Mouse (Mus musculus): Measurements from ENCODE around the gene Rabepk. TPM values are rescaled to one million over a fixed set of nuclear protein-coding genes. Genes with fewer than 3 reads are reported as not detected.

The Rabepk gene
- 7.7 TPM for polyA plus RNA-seq (2014; fragmentation: Illumina TruSeq; extraction: RNeasy Lipid Tissue Mini Kit (QIAGEN cat#74804))

DNA sequence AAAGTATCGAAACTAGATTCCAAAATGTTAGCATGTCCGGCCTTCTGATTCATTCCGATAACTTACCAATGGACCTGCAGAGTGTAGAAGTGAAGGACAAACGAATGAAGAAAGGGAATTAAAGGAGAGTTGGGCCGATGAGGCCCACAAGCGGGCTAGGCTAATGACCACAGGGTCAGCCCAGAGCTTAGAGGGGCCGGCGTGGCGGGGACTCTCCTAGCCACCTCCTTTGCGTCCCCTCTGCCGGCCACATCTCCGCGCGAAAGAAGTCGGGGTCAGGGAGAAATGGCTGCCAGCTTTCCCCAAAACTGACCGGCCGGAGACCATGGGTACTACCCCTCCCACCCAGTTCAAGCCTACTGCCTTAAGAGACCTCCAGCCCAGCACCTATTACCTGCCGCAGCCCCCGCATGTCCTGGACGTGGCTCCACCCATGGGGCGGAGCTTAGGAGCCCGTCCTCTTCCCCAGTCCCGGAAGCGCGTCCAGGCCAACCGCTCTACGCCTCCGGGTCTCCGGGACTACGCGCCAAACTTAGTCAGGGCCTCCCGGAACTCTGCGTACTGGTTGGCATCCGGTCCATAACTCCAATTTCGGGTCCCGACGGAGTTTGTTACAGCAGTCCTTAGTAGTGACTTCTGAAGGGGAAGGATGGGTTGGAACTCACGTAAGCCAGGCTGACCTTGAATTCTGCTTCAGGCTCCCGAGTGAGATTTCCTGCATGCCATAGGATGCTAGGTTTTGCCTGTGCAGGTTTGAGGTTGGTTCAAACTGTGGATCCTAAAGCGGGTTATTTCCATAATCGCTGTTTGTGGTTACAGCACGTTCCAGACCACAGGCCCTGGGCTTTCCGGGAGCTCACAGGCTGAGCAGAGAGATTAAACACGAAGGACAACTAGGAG is at the start of gene Rabepk:
Gene Rabepk (minus strand): TSS at position 556 of the 900 bp plus-strand sequence.

DNA sequence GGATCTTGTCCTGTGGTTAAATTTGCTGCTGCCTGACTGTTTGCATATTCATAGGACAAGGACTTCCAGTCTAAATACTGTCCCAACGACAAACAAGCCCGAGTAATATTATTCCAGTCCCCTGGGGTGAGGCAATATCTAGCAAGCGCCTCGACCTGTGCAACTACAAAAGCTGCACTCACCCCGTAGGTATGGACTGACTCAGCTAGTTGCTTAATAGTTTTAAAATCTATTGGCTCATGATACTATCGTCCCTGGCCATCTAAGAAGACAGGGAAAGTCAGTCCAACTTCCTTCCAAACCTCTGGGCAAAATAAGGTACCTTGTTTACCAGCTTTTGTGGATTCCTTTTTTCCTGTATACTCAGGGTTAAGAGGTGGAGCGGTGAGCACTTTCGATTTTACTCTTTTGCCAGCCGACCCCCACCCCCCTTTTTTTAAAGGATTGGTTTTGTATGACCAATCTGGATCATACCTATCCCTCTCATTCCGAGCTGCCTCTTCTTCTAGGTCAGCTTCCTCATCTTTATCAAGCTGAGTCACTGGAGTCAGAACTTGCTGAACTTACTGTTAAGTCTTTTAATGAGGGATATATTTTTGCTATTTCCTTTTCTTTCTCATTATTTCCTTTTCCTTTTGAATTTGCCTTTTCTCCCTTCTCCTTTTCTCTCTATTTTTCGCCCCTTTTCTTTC is 33.2 kb upstream of the Rabepk start, which contains the start of gene Gm34653:
Gene Gm34653 (plus strand): TSS at position 242 of the 692 bp plus-strand sequence.

DNA sequence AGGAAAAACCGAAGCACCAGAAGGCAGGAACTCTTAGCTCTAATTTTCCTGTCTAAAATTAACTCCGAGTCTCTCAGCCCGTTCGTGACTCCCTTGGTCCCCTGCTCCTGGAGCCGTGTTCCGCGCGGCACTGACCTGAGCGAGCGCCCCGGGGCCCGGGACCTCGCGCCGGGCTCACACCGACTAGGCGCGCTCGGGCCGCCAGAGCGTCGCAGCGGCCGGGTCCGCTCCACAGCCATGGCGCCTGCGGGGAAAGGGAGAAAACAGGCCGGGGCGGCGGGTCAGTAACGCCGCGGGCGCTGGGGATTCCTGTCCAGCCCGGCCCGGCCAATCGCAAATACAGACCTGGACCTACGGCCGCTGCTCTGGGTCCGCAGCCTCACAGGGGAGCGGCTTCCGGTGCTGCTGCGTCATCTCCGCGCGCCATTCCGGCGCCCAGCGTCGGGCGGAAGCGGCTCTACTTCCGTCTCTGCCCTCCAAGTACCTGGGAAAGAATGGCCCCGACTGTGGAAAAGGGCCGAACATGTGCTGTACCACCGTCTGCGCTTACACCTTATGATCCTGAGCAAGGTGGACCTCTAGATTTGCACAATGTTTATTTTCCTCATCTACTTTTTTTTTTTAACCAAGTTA is 26.2 kb upstream of the Rabepk start, which contains the start of gene Fbxw2:
Gene Fbxw2 (minus strand): TSS at position 485 of the 633 bp plus-strand sequence.

GRCm38 (mm10) chr2:34771368-34772226 is 28.1 kb downstream of the Rabepk start, which contains the start of gene Hspa5:
Gene Hspa5 (plus strand): TSS chr2:34771970.

GRCm38 (mm10) chr2:34754551-34755358 is 45.0 kb downstream of the Rabepk start, which contains the start of gene Gapvd1:
Gene Gapvd1 (minus strand): TSS chr2:34755232.

Other genes with a start within 250 kb of the Rabepk start
- gene Gapvd1, start 44.7 kb downstream of the Rabepk start, polyA plus RNA-seq (2014; fragmentation: Illumina TruSeq; extraction: RNeasy Lipid Tissue Mini Kit (QIAGEN cat#74804)) = 67.2 TPM
- gene Hspa5, start 27.9 kb downstream of the Rabepk start, polyA plus RNA-seq (2014; fragmentation: Illumina TruSeq; extraction: RNeasy Lipid Tissue Mini Kit (QIAGEN cat#74804)) = 2,007 TPM
- 119 TPM for gene Fbxw2, start 26.4 kb upstream of the Rabepk start, polyA plus RNA-seq (2014; fragmentation: Illumina TruSeq; extraction: RNeasy Lipid Tissue Mini Kit (QIAGEN cat#74804))
- gene Gm34653, start 33.1 kb upstream of the Rabepk start, polyA plus RNA-seq (2014; fragmentation: Illumina TruSeq; extraction: RNeasy Lipid Tissue Mini Kit (QIAGEN cat#74804)) = not detected
- 2.4 TPM for gene Cutal, start 74.5 kb upstream of the Rabepk start, polyA plus RNA-seq (2014; fragmentation: Illumina TruSeq; extraction: RNeasy Lipid Tissue Mini Kit (QIAGEN cat#74804))
- gene Psmd5, start 75.1 kb upstream of the Rabepk start, polyA plus RNA-seq (2014; fragmentation: Illumina TruSeq; extraction: RNeasy Lipid Tissue Mini Kit (QIAGEN cat#74804)) = 49.0 TPM
- gene Phf19, start 114.1 kb upstream of the Rabepk start, polyA plus RNA-seq (2014; fragmentation: Illumina TruSeq; extraction: RNeasy Lipid Tissue Mini Kit (QIAGEN cat#74804)) = 0.11 TPM
- 0.46 TPM for gene Traf1, start 161.9 kb upstream of the Rabepk start, polyA plus RNA-seq (2014; fragmentation: Illumina TruSeq; extraction: RNeasy Lipid Tissue Mini Kit (QIAGEN cat#74804))

All from ovary, adult 10 weeks (tissue).